Mouse (Mus musculus) heart, adult 2 months (tissue): ENCODE measurements at regions not wholly inside any gene's neighbourhood (a gene's known extent, or its start where the extent isn't known, plus 50 kb on each side); places are given as distances from the start of the nearest gene placed in this dataset.

Experiments
- CTCF ChIP-seq: fragments of 200-600 bp; IDR thresholded peaks from 2 replicates; pipeline ENCODE4 v1.8.1; 2022; ENCODE audit warnings: antibody characterized with exemption, mild to moderate bottlenecking, moderate library complexity
- EP300 ChIP-seq: fragments of 200-500 bp; IDR thresholded peaks from 2 replicates; pipeline ENCODE4 v1.6.1; 2011; ENCODE audit warnings: low read depth, low read length, control low read depth; ENCODE audit not compliant: insufficient read depth

GRCm38 (mm10) chr4:29389282-29389681 is 576.4 kb downstream of the Epha7 start:
- TF ChIP-seq CTCF, result no peak
- no peak for TF ChIP-seq EP300
